Mouse (Mus musculus) adrenal gland, adult 8-10 months (tissue): Measurements from ENCODE around the gene Pced1b. TPM values are rescaled to one million over a fixed set of nuclear protein-coding genes. Genes with fewer than 3 reads are reported as not detected.
A peak's percentile ranks its signal among the peaks of the same experiment; 100 is the strongest.

ENCODE experiments used
- DNase-seq: peaks from one replicate; pipeline ENCODE4 v3.0.0; 2022
- total RNA-seq, 4 experiments: library from RNA; stranded (reverse); gene quantifications; 2 replicates each; pipeline ENCODE4 v1.2.4; 2022

Pced1b gene
- total RNA-seq, 4 experiments from 2014 or later, result 23.1 to 47.0 (median 29.6) TPM

DNA sequence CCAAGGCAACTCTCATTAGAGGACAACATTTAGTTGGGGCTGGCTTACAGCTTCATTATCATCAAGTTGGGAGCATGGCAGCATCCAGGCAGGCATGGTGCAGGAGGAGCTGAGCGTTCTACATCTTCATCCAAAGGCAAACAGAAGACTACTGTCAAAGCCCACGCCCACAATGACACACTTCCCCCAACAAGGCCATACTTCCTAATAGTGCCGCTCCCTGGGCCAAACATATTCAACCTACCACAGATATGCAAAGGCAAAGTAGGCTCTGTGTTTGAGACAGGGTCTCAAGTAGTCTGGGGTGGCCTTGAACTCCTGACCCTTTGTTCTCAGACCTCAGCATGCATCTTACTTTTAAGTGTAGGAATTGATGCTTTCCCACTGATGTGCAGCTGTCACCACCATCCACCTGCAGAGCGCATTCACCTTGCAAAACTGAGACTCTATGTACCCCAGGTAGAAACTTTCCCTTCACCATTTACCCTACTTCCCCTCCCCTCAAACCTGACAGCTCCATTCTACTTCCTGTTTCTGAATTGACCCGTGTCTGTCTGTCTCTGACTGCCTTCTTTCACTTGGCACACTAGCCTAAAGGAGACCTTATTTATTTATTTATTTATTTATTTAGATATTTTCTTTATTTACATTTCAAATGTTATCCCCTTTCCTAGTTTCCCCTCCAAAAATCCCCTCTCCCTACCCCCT is 40.7 kb downstream of the Pced1b start:
- DNase-seq, result no peak

DNA sequence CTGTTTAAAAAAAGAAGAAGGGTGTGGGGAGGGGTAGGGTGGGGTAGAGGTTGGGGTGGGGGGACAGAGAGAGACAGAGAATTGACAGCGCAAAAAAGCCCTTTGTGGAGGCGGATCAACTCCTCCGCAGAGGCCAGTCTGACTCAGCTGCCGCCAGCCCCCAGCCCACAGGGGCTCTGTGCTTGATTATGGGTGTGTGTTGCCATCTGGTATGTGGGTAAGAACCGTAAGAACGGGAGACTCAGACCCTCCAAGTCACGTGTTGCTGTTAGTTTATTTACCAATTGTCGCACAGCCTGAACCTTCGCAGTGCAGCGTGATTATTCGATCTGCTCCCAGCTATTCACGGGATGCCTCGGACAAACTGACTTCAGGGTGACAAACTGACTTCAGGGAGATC is 41.8 kb downstream of the Pced1b start:
- no peak for DNase-seq

DNA sequence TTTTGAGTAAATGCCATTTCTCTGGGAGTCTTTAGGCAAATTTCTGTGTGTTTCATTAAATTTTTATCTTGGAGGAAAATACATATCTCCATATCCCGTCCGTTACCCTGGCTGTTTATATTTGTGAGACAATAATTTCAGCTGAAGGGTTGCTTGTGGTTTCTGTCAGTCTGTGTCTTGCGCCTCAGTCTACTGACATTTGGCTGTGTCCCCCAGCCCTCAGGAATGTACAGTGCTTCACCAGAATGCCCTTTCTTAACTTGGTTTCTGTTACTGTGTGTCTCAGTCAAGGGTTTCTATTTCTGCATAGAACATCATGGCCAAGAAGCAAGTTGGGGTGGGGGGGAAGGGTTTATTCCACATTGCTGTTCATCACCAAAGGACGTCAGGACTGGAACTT is 42.3 kb downstream of the Pced1b start:
- no peak for DNase-seq

DNA sequence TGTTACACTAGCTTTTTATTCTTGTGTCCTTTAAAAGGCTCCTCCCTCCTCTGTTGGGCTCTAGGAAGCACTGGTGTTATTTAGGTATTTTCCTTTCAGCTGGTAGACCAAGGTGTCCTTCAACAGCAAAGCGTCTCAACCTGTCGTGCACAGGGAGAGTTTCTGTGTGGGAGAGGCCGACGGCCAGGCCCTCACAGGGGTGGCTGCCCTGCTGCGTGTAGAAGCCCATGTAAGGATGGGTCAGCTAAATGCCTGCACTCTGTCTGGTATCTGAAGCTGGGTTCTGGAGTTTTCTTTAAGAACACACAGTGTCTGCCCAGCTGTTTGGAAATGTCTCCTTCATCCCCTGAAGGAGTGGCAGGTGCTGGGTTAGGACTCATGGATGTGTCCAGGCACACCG is 43.4 kb downstream of the Pced1b start:
- no peak for DNase-seq

DNA sequence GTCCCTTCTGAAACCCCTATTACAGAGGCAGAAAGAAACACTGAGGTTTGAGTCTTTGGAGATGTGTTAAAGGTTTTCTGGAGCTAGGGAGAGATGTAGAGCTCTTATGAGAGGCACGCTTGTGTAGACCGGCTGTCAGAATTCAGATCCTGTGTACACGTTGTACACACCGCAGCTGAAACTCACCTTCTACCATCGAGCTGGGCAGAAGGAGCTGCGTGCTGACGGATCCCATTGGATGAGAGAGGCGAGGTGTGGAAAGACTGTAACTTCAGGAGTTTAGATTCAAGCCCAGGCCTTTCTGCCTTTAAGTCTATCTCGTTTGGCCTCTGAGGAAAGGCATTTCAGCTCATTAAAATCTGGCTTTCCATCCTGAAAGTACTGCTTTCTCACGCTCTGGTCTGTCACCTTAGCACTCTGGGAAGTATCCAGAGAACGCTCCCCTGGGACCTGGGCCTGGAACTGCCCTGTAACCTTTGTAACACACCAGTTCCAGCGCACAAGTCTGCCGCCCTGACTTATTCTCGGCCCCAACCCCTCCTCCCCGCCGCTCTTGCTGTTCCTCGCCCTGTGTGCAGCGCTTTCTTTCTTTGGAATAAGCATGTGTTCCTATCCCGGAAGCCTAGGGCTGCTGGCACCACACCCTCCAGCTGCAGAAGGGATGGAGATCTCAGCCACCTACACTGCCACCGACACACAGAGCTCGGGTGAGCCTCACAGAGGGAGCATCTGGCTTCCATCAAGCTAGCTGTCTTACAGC is 44.6 kb downstream of the Pced1b start:
- DNase-seq, result peak; percentile 39

DNA sequence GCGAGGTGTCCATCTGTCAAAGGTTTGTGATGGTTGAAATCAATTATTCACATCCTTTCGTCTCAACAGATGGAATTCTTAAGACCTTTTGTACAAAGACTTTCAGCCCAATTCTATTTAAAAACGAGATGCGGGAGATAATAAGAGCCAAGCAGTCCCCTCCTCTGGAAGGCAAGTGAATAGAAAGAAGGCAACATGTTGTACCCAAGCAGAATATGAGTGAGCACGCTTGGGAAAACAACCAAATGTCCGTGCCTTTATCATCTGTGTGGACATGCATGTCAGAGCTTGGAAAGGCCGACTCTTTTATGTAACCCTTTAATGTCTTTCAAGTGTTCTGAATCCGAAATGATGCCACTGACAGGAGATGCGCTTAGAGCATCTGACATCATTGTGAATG is 61.0 kb downstream of the Pced1b start:
- DNase-seq, result no peak

DNA sequence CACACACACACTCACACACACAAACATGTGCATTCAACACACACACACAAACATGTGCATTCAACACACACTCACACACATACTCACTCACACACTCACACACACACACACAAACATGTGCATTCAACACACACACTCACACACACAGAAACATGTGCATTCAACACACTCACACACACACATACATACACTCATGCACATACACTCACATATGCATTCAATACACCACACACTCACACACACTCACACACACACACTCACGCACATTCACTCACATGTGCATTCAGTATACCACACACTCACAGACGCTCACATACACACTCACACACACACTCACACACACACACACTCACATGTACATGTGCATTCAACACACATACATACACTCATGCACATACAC is 62.6 kb downstream of the Pced1b start:
- no peak for DNase-seq

DNA sequence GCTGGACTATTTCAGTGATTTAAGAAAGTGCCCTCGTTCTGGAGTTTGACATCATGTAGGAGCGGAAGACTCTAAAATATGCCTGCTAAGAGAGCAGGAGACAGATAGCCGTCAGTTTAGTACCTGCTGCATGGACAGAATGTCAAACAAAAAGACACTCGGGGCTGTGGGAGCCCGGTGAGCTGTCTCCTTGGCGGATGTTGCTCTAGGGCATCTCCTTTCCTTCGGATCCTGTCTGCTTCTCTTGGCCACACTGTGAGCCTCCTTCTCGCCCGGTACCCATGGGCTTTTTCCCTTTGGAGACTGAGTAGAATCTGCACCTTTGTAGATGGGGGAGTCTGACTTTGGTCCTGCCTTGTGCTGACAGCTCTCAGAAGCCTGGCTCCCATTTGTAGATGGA is 63.3 kb downstream of the Pced1b start:
- no peak for DNase-seq

DNA sequence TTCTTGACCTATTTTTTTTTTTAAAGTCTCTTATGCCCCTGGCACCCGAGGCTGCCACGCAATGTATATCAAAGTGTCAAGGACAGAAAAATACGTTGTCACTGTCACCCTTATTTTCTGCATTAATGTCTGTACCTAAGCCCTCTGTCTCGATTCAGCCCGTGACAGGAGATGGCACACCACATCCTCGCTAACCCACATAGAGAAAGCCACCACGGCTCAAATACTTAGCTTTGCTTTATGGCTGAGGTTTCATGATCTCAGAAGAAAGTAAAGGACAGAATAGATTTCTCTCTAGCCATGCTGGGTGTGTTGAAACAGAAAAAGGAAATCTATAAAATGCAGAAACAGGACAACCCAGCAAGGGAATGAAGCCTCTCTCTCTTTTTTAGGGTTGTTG is 64.3 kb downstream of the Pced1b start:
- DNase-seq, result no peak

DNA sequence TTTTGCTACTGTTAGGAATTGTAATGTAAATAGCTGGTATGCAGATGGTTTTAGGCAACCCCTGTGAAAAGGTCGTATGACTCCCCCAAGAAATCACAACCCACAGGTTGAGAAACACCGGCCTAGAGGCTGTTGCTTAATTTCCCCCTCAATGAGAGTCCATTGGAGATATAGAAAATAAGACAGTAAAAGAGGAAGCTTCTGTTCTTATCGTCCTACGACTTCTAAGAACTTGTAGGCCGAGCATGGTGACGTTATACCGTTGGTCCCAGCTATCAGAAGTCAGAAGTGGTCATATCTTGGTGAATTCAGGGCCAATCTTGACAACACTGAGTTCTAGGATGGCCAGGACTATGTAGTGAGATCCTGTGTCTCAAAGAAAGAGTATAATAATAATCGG is 65.0 kb downstream of the Pced1b start:
- no peak for DNase-seq

DNA sequence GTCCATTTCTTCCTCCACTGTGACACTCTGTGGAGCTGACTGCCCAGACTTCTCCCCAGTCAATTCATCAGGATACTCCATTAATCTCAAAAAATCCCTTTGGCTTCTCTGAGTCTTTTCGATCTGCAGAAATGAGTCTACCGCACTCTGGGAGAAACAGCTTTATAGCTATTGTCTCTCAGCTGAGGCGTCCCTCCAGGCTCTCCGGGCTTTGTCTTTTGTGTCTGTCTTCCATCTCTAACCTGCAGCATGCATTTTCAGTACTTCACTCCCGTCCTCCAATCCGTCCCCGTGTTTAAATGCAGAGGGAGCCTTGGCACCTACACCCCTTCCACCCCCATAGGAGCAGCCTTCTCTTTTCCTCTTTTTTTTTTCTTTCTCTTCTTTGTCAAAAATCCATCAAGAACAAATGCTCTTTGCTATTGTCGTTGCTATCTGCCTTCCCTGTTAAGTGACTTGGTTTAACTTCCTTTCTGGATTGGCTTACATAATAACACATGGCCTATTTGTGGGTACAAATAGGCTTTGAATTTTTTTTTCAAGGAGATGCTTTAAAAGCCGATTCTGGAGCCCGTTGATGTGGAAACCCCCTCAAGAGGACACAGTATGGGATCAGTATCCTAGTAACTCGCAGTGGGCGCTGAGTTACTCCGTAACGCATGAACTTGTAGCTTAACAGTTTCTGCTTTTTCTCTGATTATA is 68.0 kb downstream of the Pced1b start:
- DNase-seq, result no peak

DNA sequence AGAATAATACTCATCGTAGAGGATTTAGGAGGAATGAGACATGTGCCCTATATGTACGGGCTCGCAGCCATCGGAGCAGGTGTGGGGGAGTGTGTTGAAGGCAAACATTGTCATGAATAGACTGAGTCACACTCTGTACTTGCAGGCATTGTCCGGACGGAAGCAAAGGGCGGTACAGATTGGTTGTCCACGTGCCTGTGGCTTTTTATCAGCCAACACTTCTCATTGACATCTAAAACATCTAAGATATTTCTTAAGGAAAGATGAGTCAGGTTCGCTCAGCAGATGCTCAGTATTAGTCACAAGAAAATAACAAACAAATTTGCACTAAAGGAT is 68.5 kb downstream of the Pced1b start:
- DNase-seq, result no peak

DNA sequence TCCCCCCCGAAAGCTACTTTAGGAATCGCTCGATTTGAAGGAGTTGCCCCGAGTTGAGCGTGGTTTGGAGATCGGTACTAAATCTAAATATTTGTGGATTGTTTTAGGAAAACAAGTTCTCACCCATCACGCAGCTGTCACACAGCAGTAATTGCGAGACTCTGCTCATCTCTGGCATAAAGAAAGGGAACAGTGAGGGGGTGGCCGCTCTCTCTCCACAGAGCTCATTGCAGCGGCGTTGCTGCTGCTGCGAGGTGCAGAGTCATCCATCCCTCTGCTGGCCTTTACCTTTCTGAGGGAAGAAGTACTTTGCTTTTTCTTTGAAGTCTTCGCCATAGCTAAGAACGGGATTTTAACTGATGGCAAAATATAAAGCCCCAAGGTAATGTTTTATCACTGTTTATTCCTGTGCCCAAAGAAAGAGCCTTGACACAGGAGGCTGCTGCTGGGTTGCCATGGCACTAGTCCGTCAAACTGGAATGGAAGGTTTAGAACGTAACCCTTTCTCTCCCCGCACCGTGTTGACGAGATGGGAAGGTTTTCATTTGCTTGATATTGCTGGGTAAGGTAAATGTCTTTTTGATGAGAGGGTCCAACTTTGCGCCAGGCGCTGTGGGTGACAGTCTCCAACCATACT is 71.6 kb downstream of the Pced1b start:
- peak; percentile 29 for DNase-seq

DNA sequence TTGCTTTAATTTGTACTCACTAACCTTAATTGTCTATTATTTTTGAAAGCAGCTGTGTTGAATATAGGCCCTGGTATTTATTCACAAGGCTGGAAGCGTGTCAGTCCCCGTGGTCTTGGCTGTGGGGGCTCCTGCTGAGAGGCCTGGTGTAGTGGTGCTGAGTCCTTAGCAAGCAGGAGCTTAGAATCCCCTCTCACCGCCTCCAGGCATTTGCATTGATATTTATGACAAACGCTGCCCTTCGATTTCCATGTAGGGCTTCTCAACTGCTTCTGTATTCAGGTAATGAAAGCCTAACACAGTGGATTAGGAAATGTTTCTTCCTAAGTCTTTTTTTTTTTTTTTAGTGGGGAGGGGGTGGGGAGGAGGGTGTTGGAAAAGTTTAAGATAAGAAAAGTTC is 75.9 kb downstream of the Pced1b start:
- no peak for DNase-seq

DNA sequence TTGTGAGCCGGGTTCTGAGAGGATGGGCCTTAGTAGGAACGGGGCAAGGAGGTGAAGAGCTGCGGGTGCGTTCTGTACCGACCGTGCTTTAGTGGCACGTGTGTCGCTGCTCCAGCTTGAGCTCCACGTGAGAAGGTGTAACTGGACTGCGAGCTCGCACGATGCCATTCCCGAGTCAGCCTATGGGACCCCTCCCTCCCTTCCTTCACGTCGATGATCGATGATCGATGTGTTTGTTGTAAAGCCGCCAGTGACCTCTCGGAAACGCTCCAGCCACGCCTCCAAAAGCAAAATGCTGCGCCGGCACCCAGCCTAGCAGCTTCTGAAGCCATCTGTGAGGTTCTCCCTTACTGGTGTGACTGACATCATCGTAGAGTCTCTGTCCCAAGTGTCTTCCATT is 76.6 kb downstream of the Pced1b start:
- DNase-seq, result no peak

DNA sequence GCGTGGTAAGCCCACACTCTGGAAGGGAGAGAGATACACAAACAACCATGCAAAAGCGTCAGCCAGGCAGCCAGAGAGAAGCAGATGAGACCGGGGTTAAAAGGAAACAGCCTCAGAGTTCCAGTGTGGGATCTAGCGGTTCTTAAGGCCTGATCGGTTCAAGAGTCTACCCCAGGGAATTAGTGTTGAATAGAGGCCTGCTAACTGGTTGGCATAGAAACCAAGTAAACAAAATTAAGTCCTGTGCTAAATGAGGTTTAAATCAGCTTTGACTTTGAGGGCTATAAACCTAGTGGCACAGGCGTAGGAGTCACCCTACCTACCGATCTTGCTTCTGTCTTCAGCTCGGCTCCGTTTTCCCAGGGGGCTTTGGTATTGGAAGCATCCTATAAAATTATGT is 77.4 kb downstream of the Pced1b start:
- no peak for DNase-seq

DNA sequence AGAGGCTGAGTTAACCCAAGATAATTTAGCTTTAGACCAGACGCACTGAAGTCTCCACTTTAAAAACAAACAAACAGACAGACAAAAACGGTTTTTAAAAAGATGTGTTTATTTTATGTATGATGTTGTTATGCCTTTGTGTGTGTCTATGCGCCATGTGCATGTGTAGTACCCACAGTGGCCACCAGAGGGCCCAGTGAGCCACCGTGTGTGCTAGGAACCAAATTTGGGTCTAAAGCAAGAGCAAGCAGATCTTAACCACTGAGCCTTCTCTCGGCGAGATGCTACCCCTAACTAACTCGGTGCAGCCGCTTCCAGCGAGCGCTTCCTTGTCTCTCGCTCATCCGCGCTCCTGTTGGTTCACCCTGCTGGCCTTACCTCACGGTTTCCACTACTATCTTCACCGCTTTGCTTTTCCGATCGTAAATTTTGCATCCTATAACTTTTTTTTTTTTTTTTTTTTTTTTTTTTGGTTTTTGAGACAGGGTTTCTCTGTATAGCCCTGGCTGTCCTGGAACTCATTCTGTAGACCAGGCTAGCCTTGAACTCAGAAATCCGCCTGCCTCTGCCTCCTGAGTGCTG is 80.7 kb downstream of the Pced1b start:
- DNase-seq, result no peak

DNA sequence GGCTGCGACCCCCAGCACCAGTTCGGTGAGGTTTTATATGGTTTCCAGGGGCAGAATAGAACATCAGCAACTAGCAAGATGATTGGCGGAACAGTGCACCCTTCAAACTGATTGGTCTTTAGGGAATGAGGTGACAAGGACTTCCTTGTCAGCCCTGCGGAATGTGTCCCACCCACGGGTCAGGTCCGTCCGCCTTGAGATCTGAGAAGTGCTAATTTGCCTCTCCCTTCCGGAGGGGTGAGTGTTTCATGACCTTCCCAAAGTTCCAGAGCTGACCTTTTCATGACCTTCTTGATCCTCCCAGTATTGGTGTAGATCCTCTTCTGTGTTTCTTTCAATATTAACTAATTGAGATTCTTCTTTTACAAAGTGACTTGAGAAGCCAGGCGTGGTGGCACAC is 85.7 kb downstream of the Pced1b start:
- no peak for DNase-seq

DNA sequence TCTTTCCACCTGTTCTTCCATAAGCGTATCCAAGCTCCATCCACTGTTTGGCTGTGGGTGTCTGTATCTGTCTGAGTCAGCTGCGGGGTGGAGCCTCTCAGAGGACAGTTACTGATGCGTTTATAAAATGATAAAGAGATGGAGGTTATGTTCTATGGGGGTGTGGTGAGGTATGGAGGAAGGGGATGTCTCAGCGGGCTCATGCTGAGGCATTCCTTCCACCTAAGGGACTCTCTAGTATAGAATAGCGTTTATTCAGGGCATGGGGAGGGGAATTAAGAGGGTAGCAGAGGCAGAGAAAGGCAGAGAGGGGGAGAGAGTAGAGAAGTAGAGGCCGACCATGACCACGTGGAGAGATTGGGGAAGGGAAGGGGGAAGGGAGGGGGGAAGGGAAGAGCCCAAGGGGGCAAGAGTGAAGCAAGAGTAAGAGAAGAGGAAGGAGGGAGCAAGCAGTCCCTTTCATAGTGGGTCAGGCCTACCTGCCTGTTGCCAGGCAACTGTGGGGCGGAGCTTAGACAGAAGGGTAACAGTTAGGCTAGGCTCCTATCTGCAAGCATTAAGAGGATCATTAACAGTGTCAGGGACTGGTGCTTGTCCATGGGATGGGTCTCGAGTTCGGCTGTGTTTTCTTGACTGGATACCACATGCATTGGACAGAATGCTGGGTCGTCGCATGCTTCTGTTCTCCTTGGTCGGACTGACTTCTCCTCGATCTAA is 90.9 kb downstream of the Pced1b start:
- DNase-seq, result no peak

DNA sequence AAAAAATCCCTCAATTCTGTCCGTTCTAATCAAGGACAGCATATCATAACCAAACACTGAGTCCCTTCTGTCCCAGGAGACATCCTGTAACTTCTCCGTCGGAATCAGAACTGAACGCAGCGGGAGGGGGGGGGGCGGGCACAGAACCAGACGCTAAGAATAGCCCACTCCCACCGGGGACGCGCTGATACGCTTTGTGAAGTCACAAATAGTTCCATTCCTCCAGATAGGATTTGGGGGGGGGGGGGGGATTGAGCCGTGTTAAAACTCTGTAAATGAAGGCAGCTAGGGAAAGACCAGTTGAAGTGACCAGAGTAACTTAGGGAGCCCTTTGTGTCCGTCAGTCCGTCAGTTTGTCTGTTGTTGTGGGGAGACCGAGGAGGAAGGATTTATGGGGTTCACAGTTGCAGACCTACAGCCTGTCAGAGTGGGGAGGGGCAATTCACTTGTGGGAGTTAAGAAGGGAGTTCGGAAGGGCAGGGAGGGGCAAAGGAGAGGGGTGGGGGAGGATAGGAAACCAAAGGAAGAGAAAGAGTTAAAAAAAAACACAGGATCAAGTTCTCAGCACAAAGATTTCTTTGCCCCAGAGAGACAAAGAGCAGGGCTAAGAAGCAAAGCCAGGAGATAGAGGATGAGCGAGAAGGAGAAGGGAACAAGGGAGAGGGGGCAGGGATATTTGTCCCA is 91.6 kb downstream of the Pced1b start:
- no peak for DNase-seq

DNA sequence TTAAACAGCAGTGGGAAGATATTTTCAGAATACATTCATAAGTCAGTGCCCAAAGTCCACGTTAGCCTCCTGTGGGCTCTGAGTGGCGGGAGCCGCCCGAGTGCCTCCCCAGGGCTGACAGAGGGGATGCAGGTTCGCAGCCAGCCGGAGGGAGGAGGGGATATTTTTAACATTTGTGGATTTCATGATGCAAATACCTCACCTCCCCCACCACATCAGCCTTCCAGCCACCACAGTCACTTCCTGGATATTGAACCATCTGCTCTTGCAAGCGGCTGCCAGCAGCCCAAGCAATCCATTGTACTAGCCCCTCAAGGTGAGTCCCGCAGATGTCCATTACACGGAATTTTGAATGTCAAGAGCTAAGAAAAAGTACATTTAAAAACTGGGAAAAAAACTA is 95.4 kb downstream of the Pced1b start:
- DNase-seq, result no peak

DNA sequence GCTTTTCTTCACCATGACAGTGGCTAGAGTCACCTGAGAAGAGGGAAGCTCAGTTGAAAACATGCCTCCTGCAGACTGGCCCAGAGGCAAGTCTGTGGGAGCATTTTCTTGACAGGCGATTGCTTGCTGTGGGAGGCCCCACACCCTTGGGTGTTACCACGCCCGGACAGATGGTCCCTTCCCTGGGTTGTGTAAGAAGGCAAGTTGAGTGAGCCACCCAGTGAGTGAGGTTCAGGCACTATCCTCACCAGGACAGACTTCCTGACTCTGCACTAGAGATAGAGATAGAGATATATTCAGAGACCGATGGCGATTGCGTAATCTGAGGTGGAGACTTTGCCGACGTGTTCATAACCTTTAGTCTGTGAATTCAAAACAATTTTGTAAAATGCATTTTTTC is 96.0 kb downstream of the Pced1b start:
- no peak for DNase-seq
